Mouse (Mus musculus) heart, postnatal 14 days (tissue): ENCODE measurements around the gene Ccdc85c. TPM values are rescaled to one million over a fixed set of nuclear protein-coding genes. Genes with fewer than 3 reads are reported as not detected.

Experiments used
- total RNA-seq, 2 experiments: library from RNA; stranded (reverse); gene quantifications; 2 replicates each; pipeline ENCODE4 v1.2.3; 2021

The Ccdc85c gene
- total RNA-seq, 2 experiments from 2014 or later, result 33.2 to 35.2 TPM

Other genes with a start within 250 kb of the Ccdc85c start
- 10 to 100 TPM; 75.6 to 78.4 TPM for gene Setd3, start 96.1 kb downstream of the Ccdc85c start, total RNA-seq
- gene Ccnk, start 95.8 kb downstream of the Ccdc85c start, total RNA-seq, result 10 to 100 TPM; 27.6 to 28.0 TPM
- gene Hhipl1, start 30.8 kb upstream of the Ccdc85c start, total RNA-seq, result 1 to 10 TPM; 1.7 TPM
- gene Cyp46a1, start 59.0 kb upstream of the Ccdc85c start, total RNA-seq, result 1 to 10 TPM in 1 of 2 experiments, under 1 TPM in 1; 0.54 to 1.7 TPM
- gene Eml1, start 95.5 kb upstream of the Ccdc85c start, total RNA-seq, result 10 to 100 TPM; 81.7 to 89.8 TPM